Mouse (Mus musculus) liver, embryonic 12.5 days (tissue): ENCODE data around the gene Amn1. TPM values are rescaled to one million over a fixed set of nuclear protein-coding genes. Genes with fewer than 3 reads are reported as not detected.
"Not testable (repeated sequence)": the region's sequence is repeated elsewhere in the genome, so short reads cannot be mapped to it uniquely, and the experiment has no call there.

Source experiments
- ATAC-seq: fragments of 200-750 bp; cut with Nextera tagmentation; 2 replicates; pipeline ENCODE4 v1.8.0; 2017; ENCODE audit warnings: moderate number of reproducible peaks, mild to moderate bottlenecking, moderate library complexity
- H3K27ac ChIP-seq: fragments of 300-500 bp; sonication (generic); 2 replicates; pipeline ENCODE4 v1.5.1; 2016; ENCODE audit warnings: mild to moderate bottlenecking
- H3K27me3 ChIP-seq: fragments of 300-500 bp; sonication (generic); replicated peaks from 2 replicates; pipeline ENCODE4 v1.6.1; 2016; ENCODE audit warnings: mild to moderate bottlenecking, moderate library complexity
- H3K36me3 ChIP-seq: fragments of 300-500 bp; sonication (generic); 2 replicates; pipeline ENCODE4 v1.6.1; 2016; ENCODE audit warnings: mild to moderate bottlenecking, moderate library complexity
- H3K4me1 ChIP-seq: fragments of 300-500 bp; sonication (generic); 2 replicates; pipeline ENCODE4 v1.6.1; 2016
- H3K4me2 ChIP-seq: fragments of 300-500 bp; sonication (generic); 2 replicates; pipeline ENCODE4 v1.6.1; 2016; ENCODE audit warnings: mild to moderate bottlenecking, moderate library complexity
- H3K4me3 ChIP-seq: fragments of 300-500 bp; sonication (generic); 2 replicates; pipeline ENCODE4 v1.5.1; 2016; ENCODE audit warnings: mild to moderate bottlenecking, moderate library complexity
- H3K9ac ChIP-seq: fragments of 300-500 bp; sonication (generic); 2 replicates; pipeline ENCODE4 v1.6.1; 2016; ENCODE audit warnings: mild to moderate bottlenecking, moderate library complexity
- H3K9me3 ChIP-seq: fragments of 300-500 bp; sonication (generic); replicated peaks from 2 replicates; pipeline ENCODE4 v1.6.1; 2016; ENCODE audit warnings: mild to moderate bottlenecking, moderate library complexity
- WGBS: fragments of 180-500 bp; shearing (Covaris S2); methylation state at CpG from one replicate; pipeline ENCODE4 v1.1.7; 2016; ENCODE audit not compliant: insufficient replicate concordance; 5-methylcytosine and 5-hydroxymethylcytosine counted together
- polyA plus RNA-seq: library from polyadenylated mRNA; unstranded; fragments of >200 nt; fragmentation: Nextera tagmentation; extraction: Ambion mirVana; gene quantifications from 2 replicates; pipeline ENCODE4 v1.2.1, GENCODE M21; 2016

Amn1 gene
- polyA plus RNA-seq, 1 experiment from 2014 or later: 9.2 TPM

- ATAC-seq, H3K4me2 ChIP-seq, H3K4me1 ChIP-seq, H3K4me3 ChIP-seq, H3K9ac ChIP-seq, H3K36me3 ChIP-seq, H3K27ac ChIP-seq, H3K27me3 ChIP-seq, H3K9me3 ChIP-seq: not testable (repeated sequence)
- 75% methylated on average over 8 of the region's 8 CpGs for WGBS
Observed at GRCm38 (mm10) chr6:149129870-149130269, 58.6 kb downstream of the Amn1 start, which contains the start of gene Gm10203. Gene Gm10203 (plus strand): TSS chr6:149130170.

GRCm38 (mm10) chr6:149126675-149127074 lies 61.8 kb downstream of the Amn1 start:
- no peak overlapping the region for H3K4me3 ChIP-seq
- no peak overlapping the region for H3K27ac ChIP-seq
- H3K4me2 ChIP-seq: no peak overlapping the region
- 42% methylated on average over 4 of the region's 4 CpGs for whole genome bisulfite sequencing
- no peaks in the 10 kb centered on the region for H3K27me3 ChIP-seq
- ATAC-seq: peak; percentile 46; the same call in 1 of the 2 replicates
- H3K9me3 ChIP-seq: no peaks in the 10 kb centered on the region
- no peak overlapping the region for H3K9ac ChIP-seq
- H3K4me1 ChIP-seq: no peaks in the 10 kb centered on the region
- H3K36me3 ChIP-seq: no peaks in the 10 kb centered on the region

- H3K4me2 ChIP-seq: no peak overlapping the region
- no peak overlapping the region for H3K27ac ChIP-seq
- no peak overlapping the region for H3K9ac ChIP-seq
- no peaks in the 10 kb centered on the region for H3K9me3 ChIP-seq
- WGBS: 68% methylated on average over 3 of the region's 3 CpGs
- no peak overlapping the region for H3K4me3 ChIP-seq
- H3K27me3 ChIP-seq: no peaks in the 10 kb centered on the region
- no peaks in the 10 kb centered on the region for H3K36me3 ChIP-seq
- no peak for ATAC-seq
- no peaks in the 10 kb centered on the region for H3K4me1 ChIP-seq
Observed at GRCm38 (mm10) chr6:149123042-149123441, 65.5 kb downstream of the Amn1 start.

GRCm38 (mm10) chr6:149119853-149120252 lies 68.7 kb downstream of the Amn1 start:
- Histone ChIP-seq H3K36me3 (no peaks in the 10 kb centered on the region), H3K4me2 (no peak overlapping the region), H3K27me3 (no peaks in the 10 kb centered on the region), H3K9ac (no peak overlapping the region), H3K27ac (no peak overlapping the region), H3K9me3 (no peaks in the 10 kb centered on the region), H3K4me3 (no peak overlapping the region), H3K4me1 (no peaks in the 10 kb centered on the region)
- no peak for ATAC-seq
- WGBS: 30% methylated on average over 2 of the region's 2 CpGs

- H3K9me3 ChIP-seq: no peaks in the 10 kb centered on the region
- H3K27ac ChIP-seq: peak overlapping the region; percentile 52; the same call in 1 of the 2 replicates
- no peaks in the 10 kb centered on the region for H3K36me3 ChIP-seq
- 57% methylated on average over 2 of the region's 2 CpGs for WGBS
- H3K4me1 ChIP-seq: no peaks in the 10 kb centered on the region
- ATAC-seq: peak; percentile 77
- no peak overlapping the region for H3K4me2 ChIP-seq
- no peak overlapping the region for H3K4me3 ChIP-seq
- H3K27me3 ChIP-seq: no peaks in the 10 kb centered on the region
- no peak overlapping the region for H3K9ac ChIP-seq
Observed at GRCm38 (mm10) chr6:149118935-149119334, 69.6 kb downstream of the Amn1 start.

- no peak overlapping the region for H3K27ac ChIP-seq
- no peak overlapping the region for H3K9ac ChIP-seq
- no peak overlapping the region for H3K4me3 ChIP-seq
- no peaks in the 10 kb centered on the region for H3K27me3 ChIP-seq
- no peaks in the 10 kb centered on the region for H3K9me3 ChIP-seq
- H3K4me1 ChIP-seq: no peaks in the 10 kb centered on the region
- no peak for ATAC-seq
- no peaks in the 10 kb centered on the region for H3K36me3 ChIP-seq
- H3K4me2 ChIP-seq: no peak overlapping the region
Observed at GRCm38 (mm10) chr6:149116992-149117391, 71.5 kb downstream of the Amn1 start.

GRCm38 (mm10) chr6:149108909-149109308 lies 79.6 kb downstream of the Amn1 start:
- 62% methylated on average over 2 of the region's 2 CpGs for WGBS
- no peak overlapping the region for H3K4me3 ChIP-seq

GRCm38 (mm10) chr6:149107615-149108014 lies 80.9 kb downstream of the Amn1 start:
- H3K4me2 ChIP-seq: no peak overlapping the region
- no peaks in the 10 kb centered on the region for H3K36me3 ChIP-seq
- 58% methylated on average over 3 of the region's 3 CpGs for WGBS
- no peak overlapping the region for H3K9ac ChIP-seq
- H3K4me3 ChIP-seq: no peak overlapping the region
- H3K27me3 ChIP-seq: peaks cover 15% of the 10 kb centered on the region
- no peaks in the 10 kb centered on the region for H3K9me3 ChIP-seq
- no peaks in the 10 kb centered on the region for H3K4me1 ChIP-seq
- no peak for ATAC-seq
- H3K27ac ChIP-seq: no peak overlapping the region

More at GRCm38 (mm10) chr6:149108909-149109308, 79.6 kb downstream of the Amn1 start:
- H3K4me1 ChIP-seq: no peaks in the 10 kb centered on the region
- no peak overlapping the region for H3K27ac ChIP-seq
- no peaks in the 10 kb centered on the region for H3K9me3 ChIP-seq
- H3K36me3 ChIP-seq: no peaks in the 10 kb centered on the region
- peaks cover 6% of the 10 kb centered on the region; the same call in 1 of the 2 replicates for H3K27me3 ChIP-seq
- no peak overlapping the region for H3K9ac ChIP-seq
- H3K4me2 ChIP-seq: no peak overlapping the region
- no peak for ATAC-seq

Other genes with a start within 250 kb of the Amn1 start
- gene Sinhcaf, start 242.2 kb downstream of the Amn1 start, polyA plus RNA-seq: 44.0 and 45.4 TPM in 2 replicates
- gene Dennd5b, start 87.0 kb downstream of the Amn1 start, polyA plus RNA-seq: 6.0 and 7.0 TPM in 2 replicates
- gene Gm10203, start 58.5 kb downstream of the Amn1 start, polyA plus RNA-seq: not detected in 2 replicates
- 11.8 and 12.0 TPM in 2 replicates for gene Etfbkmt, start 48.9 kb downstream of the Amn1 start, polyA plus RNA-seq
- 34.5 and 35.0 TPM in 2 replicates for gene Resf1, start 120.7 kb upstream of the Amn1 start, polyA plus RNA-seq
- 1.5 and 2.1 TPM in 2 replicates for gene Bicd1, start 220.2 kb upstream of the Amn1 start, polyA plus RNA-seq